Mouse (Mus musculus): ENCODE results near the gene Scnn1b.

DNA sequence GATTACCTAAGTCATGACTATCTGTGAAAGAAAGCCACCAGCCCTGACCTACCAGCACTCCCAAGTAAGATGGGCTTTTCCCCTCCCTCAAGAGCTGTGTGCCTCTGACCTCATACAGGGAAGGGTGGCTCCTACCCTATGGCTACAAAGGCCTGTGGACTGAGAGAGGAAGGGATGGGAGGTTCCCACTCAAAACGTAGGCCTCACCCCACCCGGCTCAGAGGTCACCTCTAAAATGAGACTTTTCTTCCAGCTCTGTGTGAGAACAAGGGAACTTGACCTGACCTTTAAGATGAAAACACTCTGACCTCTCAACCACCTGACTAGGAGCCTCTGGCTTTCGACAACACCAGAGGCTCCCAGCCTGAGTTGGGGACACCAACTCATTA, 97.7 kb downstream of the Scnn1b start:
- TF ChIP-seq CTCF (IDR thresholded peaks at IDR 0.05; ENCODE audit: extremely low read depth, insufficient read depth, insufficient read length, insufficient replicate concordance): no peak
- TF ChIP-seq POLR2A (IDR thresholded peaks at IDR 0.05; ENCODE audit: low read depth, low read length): no peak
